Mouse (Mus musculus): ENCODE results near the gene Plxnd1. TPM values are rescaled to one million over a fixed set of nuclear protein-coding genes. Genes with fewer than 3 reads are reported as not detected.
A peak's percentile ranks its signal among the peaks of the same experiment; 100 is the strongest.

The Plxnd1 gene
- polyA plus RNA-seq, 1 experiment from 2014 or later, result 84.2 TPM

DNA sequence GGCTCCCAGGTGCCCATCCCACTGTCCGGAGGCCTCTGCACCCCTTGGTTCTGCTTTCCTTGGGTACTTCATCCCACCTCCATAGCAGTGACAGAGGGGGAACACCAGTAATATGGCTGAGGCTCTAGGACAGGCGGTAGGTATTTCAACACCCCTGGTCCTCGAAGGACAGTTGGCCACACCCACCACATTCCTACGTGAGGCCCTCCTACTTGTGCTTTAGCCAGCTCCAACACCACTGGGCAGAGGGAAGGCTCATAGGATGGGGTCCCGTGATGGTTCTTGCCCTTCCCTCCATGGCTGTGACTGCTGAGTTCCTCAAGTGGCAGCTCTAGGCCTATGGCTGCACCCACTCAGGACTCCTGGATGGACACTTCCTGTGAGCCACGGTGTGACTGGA, 70.0 kb downstream of the Plxnd1 start:
- peak; percentile 83 for ATAC-seq (ENCODE audit: insufficient read depth)
- no peaks in the 10 kb centered on the region for H3K9me3 ChIP-seq (ENCODE audit: low read depth, low read length)
- no peak overlapping the region for H3K9ac ChIP-seq
- peaks cover 9% of the 10 kb centered on the region for H3K4me1 ChIP-seq (ENCODE audit: insufficient read depth)
- no peaks in the 10 kb centered on the region for H3K27me3 ChIP-seq (ENCODE audit: insufficient read depth, low read length)
- H3K27ac ChIP-seq (ENCODE audit: low read depth), result no peak overlapping the region
- 28% methylated on average over 6 of the region's 6 CpGs for WGBS
- no peak overlapping the region for H3K4me3 ChIP-seq (ENCODE audit: low read depth, low read length)
- H3K4me2 ChIP-seq, result no peak overlapping the region
- no peaks in the 10 kb centered on the region; the same call in 1 of the 2 replicates for H3K36me3 ChIP-seq (ENCODE audit: insufficient read depth)
- no peak for TF ChIP-seq CTCF (IDR thresholded peaks at IDR 0.05; ENCODE audit: low read depth)
- DNase-seq, result peak; percentile 70

DNA sequence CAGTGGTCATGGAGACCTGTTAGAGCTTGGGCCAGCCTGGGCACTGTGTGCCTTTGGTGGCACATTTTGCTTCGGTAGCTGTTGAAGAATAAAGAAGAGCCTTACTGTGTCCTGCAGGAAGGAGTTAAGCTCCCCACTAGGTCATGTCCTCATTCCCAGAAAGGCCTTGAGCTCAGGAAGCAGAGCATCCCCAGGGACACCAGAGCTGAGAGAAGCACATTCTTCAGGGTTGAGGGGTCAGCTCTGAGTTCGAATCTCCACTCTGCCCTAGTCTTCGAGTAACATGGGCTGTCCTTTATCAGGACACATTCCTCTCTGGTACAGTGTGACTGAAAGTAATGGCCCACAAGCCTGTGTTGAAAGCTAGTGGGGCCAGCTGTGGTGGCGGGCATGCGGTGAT, 74.9 kb downstream of the Plxnd1 start:
- Histone ChIP-seq H3K4me3 (ENCODE audit: low read depth, low read length) (no peak overlapping the region), H3K4me2 (no peak overlapping the region), H3K36me3 (ENCODE audit: insufficient read depth) (peaks cover 4% of the 10 kb centered on the region), H3K9ac (no peak overlapping the region), H3K9me3 (ENCODE audit: low read depth, low read length) (no peaks in the 10 kb centered on the region), H3K27ac (ENCODE audit: low read depth) (no peak overlapping the region), H3K4me1 (ENCODE audit: insufficient read depth) (peaks cover 6% of the 10 kb centered on the region), H3K27me3 (ENCODE audit: insufficient read depth, low read length) (no peaks in the 10 kb centered on the region)
- DNase-seq (no peak), ATAC-seq (ENCODE audit: insufficient read depth) (no peak)
- no peak for TF ChIP-seq CTCF (IDR thresholded peaks at IDR 0.05; ENCODE audit: low read depth)
- WGBS, result 86% methylated on average over 5 of the region's 5 CpGs

DNA sequence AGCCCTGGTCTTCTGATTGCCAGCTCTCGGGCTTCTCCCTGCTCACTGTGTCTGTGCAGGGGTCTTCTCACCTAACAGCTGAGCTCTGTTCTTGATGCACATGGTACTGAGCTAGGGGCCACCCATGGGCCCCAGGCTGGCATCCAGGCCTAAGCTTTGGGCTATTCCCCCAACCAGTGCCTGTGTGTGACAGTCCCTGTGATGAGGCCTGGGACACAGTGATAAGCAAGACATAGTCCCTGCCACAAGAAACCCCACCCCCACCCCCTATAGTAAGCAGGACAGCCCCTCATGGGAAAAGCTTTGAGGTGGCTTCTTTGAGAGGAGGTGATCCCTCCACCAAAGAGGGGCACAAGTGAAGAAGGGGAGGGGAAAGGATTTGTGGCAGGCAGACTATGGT, 76.2 kb downstream of the Plxnd1 start:
- H3K9me3 ChIP-seq (ENCODE audit: low read depth, low read length), result no peaks in the 10 kb centered on the region
- H3K9ac ChIP-seq, result no peak overlapping the region
- H3K27me3 ChIP-seq (ENCODE audit: insufficient read depth, low read length), result no peaks in the 10 kb centered on the region
- DNase-seq, result no peak
- no peak for ATAC-seq (ENCODE audit: insufficient read depth)
- peaks cover 4% of the 10 kb centered on the region for H3K36me3 ChIP-seq (ENCODE audit: insufficient read depth)
- no peak overlapping the region for H3K4me3 ChIP-seq (ENCODE audit: low read depth, low read length)
- TF ChIP-seq CTCF (IDR thresholded peaks at IDR 0.05; ENCODE audit: low read depth), result no peak
- 75% methylated on average over 1 of the region's 1 CpGs for WGBS
- H3K4me2 ChIP-seq, result no peak overlapping the region
- H3K27ac ChIP-seq (ENCODE audit: low read depth), result no peak overlapping the region
- H3K4me1 ChIP-seq (ENCODE audit: insufficient read depth), result no peaks in the 10 kb centered on the region

DNA sequence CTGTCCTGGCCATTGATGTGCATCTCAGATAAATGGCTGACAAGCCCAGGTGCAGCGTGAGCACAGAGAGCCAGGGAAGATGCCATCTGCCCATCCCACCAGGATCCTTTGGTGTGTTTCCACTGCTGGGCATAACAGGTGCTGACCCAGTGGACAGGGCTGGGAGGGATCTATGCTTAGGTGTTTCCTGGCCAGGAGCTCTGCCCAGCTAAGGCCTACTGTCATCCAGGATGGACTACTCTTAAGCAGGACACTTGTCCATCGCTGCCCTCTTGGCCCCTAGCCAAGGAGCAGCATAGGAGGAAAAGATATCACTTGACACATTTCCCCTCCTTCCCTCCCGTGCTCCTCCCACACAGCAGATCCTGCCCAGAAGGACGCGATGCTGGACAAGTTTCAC, 78.2 kb downstream of the Plxnd1 start:
- no peak overlapping the region for H3K4me2 ChIP-seq
- DNase-seq (peak; percentile 36), ATAC-seq (ENCODE audit: insufficient read depth) (no peak)
- peaks cover 4% of the 10 kb centered on the region for H3K36me3 ChIP-seq (ENCODE audit: insufficient read depth)
- no peaks in the 10 kb centered on the region for H3K27me3 ChIP-seq (ENCODE audit: insufficient read depth, low read length)
- TF ChIP-seq CTCF (IDR thresholded peaks at IDR 0.05; ENCODE audit: low read depth), result no peak
- H3K27ac ChIP-seq (ENCODE audit: low read depth), result no peak overlapping the region
- H3K4me3 ChIP-seq (ENCODE audit: low read depth, low read length), result no peak overlapping the region
- no peaks in the 10 kb centered on the region for H3K9me3 ChIP-seq (ENCODE audit: low read depth, low read length)
- H3K9ac ChIP-seq, result no peak overlapping the region
- WGBS, result 57% methylated on average over 5 of the region's 5 CpGs
- H3K4me1 ChIP-seq (ENCODE audit: insufficient read depth), result no peaks in the 10 kb centered on the region

DNA sequence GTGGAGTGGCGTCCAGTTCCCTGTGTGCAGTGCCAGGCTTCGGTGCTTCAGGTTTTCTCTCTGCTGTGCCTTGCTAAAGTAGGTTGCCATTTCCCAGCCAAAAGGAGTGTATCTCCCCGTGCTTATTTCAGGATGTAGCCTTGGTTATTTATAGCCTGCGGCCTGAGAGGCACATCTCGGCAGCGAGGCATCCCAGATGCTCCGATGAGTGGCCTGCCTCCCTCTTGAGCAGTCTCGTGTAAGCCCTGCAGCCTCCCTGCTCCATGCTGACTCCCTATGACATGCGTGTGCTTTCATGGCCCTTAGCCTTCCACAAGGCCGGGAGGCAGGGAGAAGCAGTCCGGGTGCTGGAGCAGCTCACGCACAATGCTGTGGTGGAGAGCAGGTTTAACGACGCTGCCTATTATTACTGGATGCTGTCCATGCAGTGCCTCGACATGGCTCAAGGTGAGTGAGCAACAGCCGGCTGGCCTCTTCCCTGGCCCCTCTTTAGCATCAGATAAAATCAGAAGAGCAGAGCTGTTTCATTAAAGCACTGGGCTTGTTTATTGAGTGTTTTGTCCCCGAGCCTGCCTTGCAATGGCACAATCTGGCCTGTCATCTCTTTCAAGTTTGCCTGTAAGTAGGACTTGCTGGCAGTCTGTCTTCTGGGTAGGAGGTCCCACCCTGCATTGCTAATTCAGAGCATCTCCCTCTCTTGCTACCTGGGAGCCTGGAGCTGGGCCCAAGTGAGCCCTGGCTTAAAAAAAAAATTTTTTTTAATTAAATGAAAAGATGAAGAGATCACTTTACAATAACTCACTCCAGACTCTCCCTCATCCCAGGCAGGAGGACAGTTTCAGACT, 79.0 kb downstream of the Plxnd1 start:
- Histone ChIP-seq H3K4me2 (no peak overlapping the region), H3K27ac (ENCODE audit: low read depth) (no peak overlapping the region), H3K4me1 (ENCODE audit: insufficient read depth) (no peaks in the 10 kb centered on the region), H3K9ac (no peak overlapping the region), H3K4me3 (ENCODE audit: low read depth, low read length) (no peak overlapping the region), H3K27me3 (ENCODE audit: insufficient read depth, low read length) (no peaks in the 10 kb centered on the region), H3K9me3 (ENCODE audit: low read depth, low read length) (no peaks in the 10 kb centered on the region), H3K36me3 (ENCODE audit: insufficient read depth) (peaks cover 4% of the 10 kb centered on the region)
- DNase-seq (no peak), ATAC-seq (ENCODE audit: insufficient read depth) (no peak)
- no peak for TF ChIP-seq CTCF (IDR thresholded peaks at IDR 0.05; ENCODE audit: low read depth)
- 47% methylated on average over 17 of the region's 17 CpGs for WGBS

DNA sequence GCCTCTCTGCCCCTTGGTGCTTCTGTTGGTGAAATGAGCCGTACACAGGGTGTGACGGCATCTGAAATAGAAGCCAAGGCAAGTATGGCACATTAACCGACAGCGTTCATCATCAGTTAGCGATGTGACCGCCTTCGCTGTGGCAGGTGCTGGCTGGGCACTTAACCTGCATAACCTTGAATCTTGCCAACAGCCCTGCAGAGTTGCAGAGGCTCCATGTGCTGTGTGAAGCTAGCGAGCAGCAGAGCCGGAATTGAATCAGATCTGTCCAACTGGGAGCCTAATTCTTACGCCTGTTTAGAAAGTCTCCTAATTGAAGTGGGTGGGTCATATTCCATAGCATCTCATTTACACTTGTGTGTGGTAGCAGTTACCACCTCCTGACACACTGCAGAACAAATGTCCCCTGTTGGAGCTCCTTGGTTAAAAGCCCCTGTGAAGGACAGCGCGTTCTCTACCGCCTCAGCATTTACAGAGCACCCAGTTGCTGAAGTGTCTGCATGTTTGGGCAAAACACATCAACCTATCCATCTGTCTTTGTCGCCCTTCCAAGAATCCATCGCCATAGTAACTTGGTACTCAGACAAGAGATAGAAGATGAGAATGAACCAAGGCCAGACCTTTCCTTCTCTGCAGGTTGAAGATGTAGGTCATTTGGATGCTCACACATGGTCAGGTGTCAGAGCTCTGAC, 80.1 kb downstream of the Plxnd1 start:
- H3K4me1 ChIP-seq (ENCODE audit: insufficient read depth), result peaks cover 5% of the 10 kb centered on the region; the same call in 1 of the 2 replicates
- ATAC-seq (ENCODE audit: insufficient read depth), result no peak
- H3K9me3 ChIP-seq (ENCODE audit: low read depth, low read length), result no peaks in the 10 kb centered on the region
- 82% methylated on average over 15 of the region's 15 CpGs for WGBS
- H3K36me3 ChIP-seq (ENCODE audit: insufficient read depth), result peaks cover 4% of the 10 kb centered on the region; the same call in 1 of the 2 replicates
- H3K27ac ChIP-seq (ENCODE audit: low read depth), result no peak overlapping the region
- H3K4me3 ChIP-seq (ENCODE audit: low read depth, low read length), result no peak overlapping the region
- no peak for TF ChIP-seq CTCF (IDR thresholded peaks at IDR 0.05; ENCODE audit: low read depth)
- DNase-seq, result no peak
- no peak overlapping the region for H3K9ac ChIP-seq
- no peaks in the 10 kb centered on the region for H3K27me3 ChIP-seq (ENCODE audit: insufficient read depth, low read length)
- no peak overlapping the region for H3K4me2 ChIP-seq

DNA sequence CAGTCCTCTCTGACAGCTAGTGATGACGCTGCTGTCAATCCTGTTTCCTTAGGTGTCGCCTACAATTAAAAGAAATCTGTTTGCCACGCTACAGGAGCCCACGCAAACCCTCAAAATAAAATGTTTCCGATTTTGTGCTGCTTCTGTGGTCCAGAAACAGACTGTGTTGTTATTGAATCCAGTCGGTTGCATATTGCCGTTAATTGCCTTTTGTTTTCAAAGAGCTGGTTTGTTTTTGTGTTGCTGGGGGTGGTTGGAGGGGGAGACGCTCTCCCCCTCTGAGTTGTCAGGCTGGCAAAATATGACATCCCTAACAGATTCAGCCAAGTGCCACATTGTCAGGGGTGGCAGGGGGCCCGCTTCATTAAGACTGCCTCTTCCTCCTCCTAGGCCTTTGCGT, 81.3 kb downstream of the Plxnd1 start:
- ATAC-seq (ENCODE audit: insufficient read depth) (no peak), DNase-seq (no peak)
- no peak overlapping the region for H3K4me3 ChIP-seq (ENCODE audit: low read depth, low read length)
- no peak for TF ChIP-seq CTCF (IDR thresholded peaks at IDR 0.05; ENCODE audit: low read depth)
- H3K4me1 ChIP-seq (ENCODE audit: insufficient read depth), result peaks cover 9% of the 10 kb centered on the region
- no peak overlapping the region for H3K27ac ChIP-seq (ENCODE audit: low read depth)
- no peak overlapping the region for H3K9ac ChIP-seq
- H3K9me3 ChIP-seq (ENCODE audit: low read depth, low read length), result no peaks in the 10 kb centered on the region
- WGBS, result 82% methylated on average over 10 of the region's 10 CpGs
- no peaks in the 10 kb centered on the region for H3K27me3 ChIP-seq (ENCODE audit: insufficient read depth, low read length)
- H3K4me2 ChIP-seq, result no peak overlapping the region
- H3K36me3 ChIP-seq (ENCODE audit: insufficient read depth), result peaks cover 4% of the 10 kb centered on the region; the same call in 1 of the 2 replicates
